Mouse (Mus musculus) lung, embryonic 16.5 days (tissue): ENCODE results near the gene E130218I03Rik. TPM values are rescaled to one million over a fixed set of nuclear protein-coding genes. Genes with fewer than 3 reads are reported as not detected.

Source experiments
- ATAC-seq: fragments of 200-750 bp; cut with Nextera tagmentation; 2 replicates; pipeline ENCODE4 v1.8.0; 2017; ENCODE audit warnings: low read depth, mild to moderate bottlenecking, moderate library complexity
- H3K27ac ChIP-seq: fragments of 300-500 bp; sonication (generic); 2 replicates; pipeline ENCODE4 v1.5.1; 2014; ENCODE audit warnings: mild to moderate bottlenecking, control low read depth, low read length
- H3K27me3 ChIP-seq: fragments of 300-500 bp; sonication (generic); 2 replicates; pipeline ENCODE4 v1.6.1; 2014; ENCODE audit warnings: low read depth, low read length, mixed read lengths; ENCODE audit not compliant: control insufficient read depth, insufficient read depth
- H3K36me3 ChIP-seq: fragments of 300-500 bp; sonication (generic); 2 replicates; pipeline ENCODE4 v1.6.1; 2014; ENCODE audit warnings: low read length; ENCODE audit not compliant: control insufficient read depth, insufficient read depth
- H3K4me1 ChIP-seq: fragments of 300-500 bp; sonication (generic); replicated peaks from 2 replicates; pipeline ENCODE4 v1.6.1; 2014; ENCODE audit warnings: low read length, mixed read lengths; ENCODE audit not compliant: control insufficient read depth, insufficient read depth
- H3K4me2 ChIP-seq: fragments of 300-500 bp; sonication (generic); 2 replicates; pipeline ENCODE4 v1.6.1; 2014; ENCODE audit warnings: low read depth, low read length, control low read depth
- H3K4me3 ChIP-seq: fragments of 300-500 bp; sonication (generic); 2 replicates; pipeline ENCODE4 v1.5.1; 2014; ENCODE audit warnings: mild to moderate bottlenecking, low read length, control low read depth
- H3K9ac ChIP-seq: fragments of 300-500 bp; sonication (generic); 2 replicates; pipeline ENCODE4 v1.6.1; 2014; ENCODE audit warnings: low read length, control low read depth
- H3K9me3 ChIP-seq: fragments of 300-500 bp; sonication (generic); 2 replicates; pipeline ENCODE4 v1.6.1; 2016; ENCODE audit warnings: low read length; ENCODE audit not compliant: control insufficient read depth
- whole genome bisulfite sequencing: fragments of 180-500 bp; shearing (Covaris S2); extraction: QIAGEN DNeasy Blood & Tissue Kit; methylation state at CpG from one replicate; pipeline ENCODE4 v1.1.7; 2014; 5-methylcytosine and 5-hydroxymethylcytosine counted together
- polyA plus RNA-seq: library from polyadenylated mRNA; unstranded; fragments of >200 nt; fragmentation: Nextera tagmentation; extraction: Ambion mirVana; gene quantifications from 2 replicates; pipeline ENCODE4 v1.2.1, GENCODE M21; 2015

E130218I03Rik gene
- polyA plus RNA-seq, 1 experiment from 2014 or later = 0.48 TPM

DNA sequence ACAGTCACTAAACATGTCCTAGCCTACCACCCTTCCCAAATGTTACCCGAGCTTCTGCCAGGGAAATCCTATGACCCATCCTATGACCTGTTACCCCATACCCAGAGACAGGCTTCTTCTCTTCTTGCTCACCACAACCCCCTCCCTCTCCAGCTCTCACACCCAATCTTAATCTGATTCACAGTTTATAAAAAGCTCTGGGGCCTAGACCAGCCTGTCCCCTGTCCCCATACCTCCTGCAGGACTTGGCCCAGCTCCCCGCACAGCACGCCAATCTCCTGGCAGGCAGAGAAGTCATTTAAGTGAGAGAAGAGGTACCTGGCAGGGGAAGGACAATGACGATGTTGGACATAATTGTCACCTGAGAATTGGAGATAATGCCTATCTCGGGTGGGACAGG is 8.6 kb upstream of the E130218I03Rik start:
- 79% methylated on average over 5 of the region's 5 CpGs for WGBS
- ATAC-seq = no peak
- H3K4me1 ChIP-seq = peaks cover 10% of the 10 kb centered on the region; the same call in 1 of the 2 replicates
- H3K9ac ChIP-seq = no peak overlapping the region
- H3K27ac ChIP-seq = no peak overlapping the region
- H3K9me3 ChIP-seq = no peaks in the 10 kb centered on the region
- H3K4me2 ChIP-seq = no peak overlapping the region
- H3K4me3 ChIP-seq = no peak overlapping the region
- no peaks in the 10 kb centered on the region for H3K36me3 ChIP-seq
- no peaks in the 10 kb centered on the region; the same call in 1 of the 2 replicates for H3K27me3 ChIP-seq

DNA sequence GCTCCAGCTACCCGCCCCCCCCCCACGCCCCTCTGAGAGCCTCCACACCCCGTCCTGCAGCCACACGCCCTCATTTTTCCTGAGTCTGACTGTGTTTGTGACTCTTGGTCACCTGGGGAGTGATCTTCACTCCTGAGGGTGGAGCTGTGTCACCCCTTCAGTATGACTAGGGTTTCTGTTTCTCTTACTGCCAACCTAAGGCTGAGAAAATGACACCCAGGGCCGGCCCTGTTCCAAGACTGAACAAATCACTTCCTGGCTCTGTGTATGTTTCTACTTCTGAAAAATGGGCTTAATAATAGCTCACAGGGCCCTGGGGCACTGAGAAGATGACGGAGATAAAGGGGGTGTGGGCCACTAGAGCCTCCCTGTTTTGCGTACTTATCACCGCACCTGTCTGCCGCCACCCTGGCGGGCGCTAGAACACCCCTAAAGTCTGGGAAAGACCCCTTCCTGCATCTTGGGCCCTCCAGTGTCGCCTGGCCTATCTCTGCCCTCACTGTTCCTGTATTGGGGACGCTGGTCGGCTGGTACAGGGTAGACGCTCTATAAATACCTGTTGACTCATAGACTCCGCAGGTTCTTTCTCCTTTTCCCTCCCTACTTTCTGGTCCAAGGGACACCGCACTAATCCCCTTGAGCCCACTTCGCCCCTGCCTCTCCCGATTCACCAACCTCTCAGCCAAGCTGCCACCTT is 5.7 kb upstream of the E130218I03Rik start:
- WGBS = 14% methylated on average over 18 of the region's 19 CpGs
- Histone ChIP-seq H3K27ac (peak overlapping the region; percentile 54), H3K36me3 (no peaks in the 10 kb centered on the region), H3K4me1 (peaks cover 10% of the 10 kb centered on the region; the same call in 1 of the 2 replicates), H3K4me2 (peak overlapping the region; percentile 51), H3K4me3 (peak overlapping the region; percentile 56), H3K9ac (peak overlapping the region; percentile 71), H3K27me3 (no peaks in the 10 kb centered on the region; the same call in 1 of the 2 replicates), H3K9me3 (no peaks in the 10 kb centered on the region)
- ATAC-seq = peak; percentile 60

DNA sequence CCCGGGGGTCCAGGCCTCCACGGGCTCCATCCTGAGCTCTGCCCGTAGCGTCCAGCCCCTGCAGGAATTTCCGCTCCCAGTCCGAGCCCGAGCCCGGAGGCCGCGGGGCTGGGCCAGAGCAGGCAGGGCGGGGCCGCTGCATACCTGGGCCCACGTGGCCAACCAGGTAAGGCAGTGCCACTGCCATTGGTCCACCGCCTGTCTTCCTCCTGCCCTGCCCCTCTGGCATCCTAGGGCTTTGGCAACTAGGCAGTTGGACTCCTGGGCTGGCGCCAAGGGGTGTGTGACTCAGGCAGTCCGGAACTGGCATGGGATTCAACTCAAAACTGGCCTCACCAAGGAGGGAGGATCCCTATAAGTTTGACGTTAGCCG is 5.2 kb upstream of the E130218I03Rik start, which contains the start of gene Cnksr1:
TSS of gene Cnksr1 (minus strand) at position 121 of the 373 bp plus-strand sequence.
- Histone ChIP-seq H3K27me3 (no peaks in the 10 kb centered on the region; the same call in 1 of the 2 replicates), H3K9ac (peak within 1 kb of the TSS; percentile 71), H3K36me3 (no peaks in the 10 kb centered on the region), H3K4me1 (peaks cover 10% of the 10 kb centered on the region; the same call in 1 of the 2 replicates), H3K27ac (peak within 1 kb of the TSS; percentile 54), H3K9me3 (no peaks in the 10 kb centered on the region), H3K4me2 (peak within 1 kb of the TSS; percentile 51), H3K4me3 (peak within 1 kb of the TSS; percentile 56)
- 1% methylated on average over 18 of the region's 18 CpGs for WGBS
- peak; percentile 97 for ATAC-seq

- no peaks in the 10 kb centered on the region for H3K9me3 ChIP-seq
- H3K4me1 ChIP-seq = peaks cover 10% of the 10 kb centered on the region; the same call in 1 of the 2 replicates
- H3K9ac ChIP-seq = peak overlapping the region; percentile 23; the same call in 1 of the 2 replicates
- ATAC-seq = peak; percentile 4; the same call in 1 of the 2 replicates
- H3K27me3 ChIP-seq = no peaks in the 10 kb centered on the region; the same call in 1 of the 2 replicates
- peak overlapping the region; percentile 56 for H3K4me3 ChIP-seq
- WGBS = 10% methylated on average over 10 of the region's 10 CpGs
- H3K4me2 ChIP-seq = peak overlapping the region; percentile 51
- H3K36me3 ChIP-seq = no peaks in the 10 kb centered on the region
- H3K27ac ChIP-seq = peak overlapping the region; percentile 15
Observed at GRCm38 (mm10) chr4:134238686-134239085, 4.8 kb upstream of the E130218I03Rik start.

DNA sequence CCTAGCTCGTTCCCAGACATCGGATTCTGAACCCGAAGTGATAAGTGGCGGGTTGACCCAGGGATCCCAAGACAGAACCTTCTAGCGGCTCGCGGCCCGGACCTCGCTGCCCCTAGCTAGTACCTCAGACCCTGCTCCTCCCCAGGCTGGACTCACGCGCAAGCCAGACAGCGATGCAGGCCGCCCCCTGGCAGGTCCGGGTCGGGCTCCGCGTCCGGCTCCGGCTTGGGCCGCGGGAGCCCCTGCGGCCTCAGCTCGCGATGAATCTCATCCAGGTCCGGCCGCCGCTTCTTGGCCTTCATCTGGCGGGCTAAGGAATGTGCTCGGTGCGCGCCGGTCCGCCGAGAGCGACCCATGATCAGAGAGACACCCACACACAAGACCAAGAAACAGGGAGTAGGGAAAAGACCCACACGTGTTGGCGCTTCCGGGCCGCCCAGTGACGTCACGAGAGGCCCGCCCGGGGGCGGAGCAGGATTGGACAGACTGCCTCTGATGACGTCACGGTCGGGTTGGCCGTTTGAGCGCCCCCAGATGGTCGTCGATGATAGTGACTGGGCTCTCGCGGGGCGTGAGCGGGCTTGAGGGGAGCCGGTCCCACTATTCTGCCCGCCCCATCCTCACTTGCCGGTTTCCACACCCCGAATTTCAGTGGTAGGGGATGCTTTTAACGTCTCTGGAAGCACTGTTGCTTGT is 1.8 kb downstream of the E130218I03Rik start, which contains the start of gene Zfp593:
TSS of gene Zfp593 (minus strand) at position 445 of the 696 bp plus-strand sequence.
- H3K4me2 ChIP-seq = peak within 1 kb of the TSS; percentile 82
- H3K27ac ChIP-seq = no peak within 1 kb of the TSS
- H3K27me3 ChIP-seq = peaks cover 22% of the 10 kb centered on the region
- peak; percentile 84 for ATAC-seq
- peaks cover 15% of the 10 kb centered on the region for H3K4me1 ChIP-seq
- H3K36me3 ChIP-seq = no peaks in the 10 kb centered on the region
- peak within 1 kb of the TSS; percentile 88 for H3K4me3 ChIP-seq
- H3K9me3 ChIP-seq = no peaks in the 10 kb centered on the region
- peak within 1 kb of the TSS; percentile 86 for H3K9ac ChIP-seq
- under 1% methylated on average over 59 of the region's 60 CpGs for WGBS

- peaks cover 20% of the 10 kb centered on the region for H3K4me1 ChIP-seq
- no peak overlapping the region for H3K4me3 ChIP-seq
- no peak overlapping the region for H3K27ac ChIP-seq
- no peaks in the 10 kb centered on the region for H3K9me3 ChIP-seq
- no peak for ATAC-seq
- H3K36me3 ChIP-seq = no peaks in the 10 kb centered on the region
- 41% methylated on average over 4 of the region's 4 CpGs for WGBS
- no peak overlapping the region for H3K4me2 ChIP-seq
- H3K27me3 ChIP-seq = peaks cover 31% of the 10 kb centered on the region
- H3K9ac ChIP-seq = no peak overlapping the region; the same call in 1 of the 2 replicates
Observed at GRCm38 (mm10) chr4:134246256-134246655, 2.8 kb downstream of the E130218I03Rik start.

DNA sequence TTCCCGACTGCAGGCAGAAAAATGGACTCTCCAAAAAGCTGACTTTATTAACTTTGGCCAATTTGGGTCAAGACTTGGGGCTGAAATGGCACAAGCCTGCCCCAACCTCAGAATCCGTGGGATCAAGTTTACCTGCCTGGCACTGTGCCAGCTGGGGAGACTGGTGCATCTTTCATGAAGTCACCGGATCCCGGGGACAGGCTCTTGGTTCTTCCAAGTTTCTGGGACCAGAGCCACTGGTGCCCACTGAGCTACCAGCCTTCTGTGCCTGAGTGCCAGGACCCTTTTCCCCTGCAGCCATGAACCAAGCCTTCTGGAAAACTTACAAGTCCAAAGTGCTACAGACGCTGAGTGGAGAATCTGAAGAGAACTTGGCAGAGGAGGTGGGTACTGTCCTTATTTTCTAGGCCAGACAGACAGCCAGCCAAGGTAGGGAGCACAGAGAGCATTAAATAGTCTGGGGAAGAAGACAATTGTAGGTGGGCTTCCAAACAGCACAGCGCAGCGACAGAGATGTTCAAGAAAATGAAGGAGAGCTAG is 3.3 kb downstream of the E130218I03Rik start, which contains the start of gene Gm30191:
TSS of gene Gm30191 (plus strand) at position 217 of the 540 bp plus-strand sequence.
- peak within 1 kb of the TSS; percentile 88 for H3K4me3 ChIP-seq
- no peak for ATAC-seq
- H3K27me3 ChIP-seq = peaks cover 37% of the 10 kb centered on the region
- peak within 1 kb of the TSS; percentile 86 for H3K9ac ChIP-seq
- H3K36me3 ChIP-seq = no peaks in the 10 kb centered on the region
- H3K4me1 ChIP-seq = peaks cover 24% of the 10 kb centered on the region
- H3K9me3 ChIP-seq = no peaks in the 10 kb centered on the region
- 68% methylated on average over 7 of the region's 7 CpGs for WGBS
- H3K4me2 ChIP-seq = peak within 1 kb of the TSS; percentile 82
- H3K27ac ChIP-seq = no peak within 1 kb of the TSS

DNA sequence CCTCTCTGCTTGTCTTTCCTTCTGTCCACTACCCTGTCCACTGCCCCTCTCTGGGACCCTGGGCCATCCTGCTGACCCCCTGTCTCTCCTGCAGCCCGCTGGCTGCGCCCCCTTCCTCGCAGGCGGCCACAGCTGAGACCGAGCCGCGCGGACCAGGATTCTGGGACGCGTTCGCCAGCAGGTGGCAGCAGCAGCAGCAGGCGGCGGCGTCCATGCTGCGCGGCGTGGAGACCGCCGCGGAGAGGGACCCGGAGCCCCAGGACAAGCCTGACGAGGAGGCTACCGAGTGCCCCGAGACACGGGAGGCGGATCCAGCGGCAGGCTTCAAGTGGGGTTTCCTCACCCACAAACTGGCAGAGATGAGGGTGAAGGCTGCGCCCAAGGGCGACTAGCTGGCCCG is 6.2 kb downstream of the E130218I03Rik start:
- Histone ChIP-seq H3K27me3 (peaks cover 59% of the 10 kb centered on the region), H3K4me1 (peaks cover 33% of the 10 kb centered on the region), H3K4me2 (peak overlapping the region; percentile 86), H3K27ac (no peak overlapping the region), H3K4me3 (peak overlapping the region; percentile 51), H3K36me3 (no peaks in the 10 kb centered on the region), H3K9me3 (no peaks in the 10 kb centered on the region), H3K9ac (peak overlapping the region; percentile 57)
- ATAC-seq = peak; percentile 67
- WGBS = under 1% methylated on average over 30 of the region's 30 CpGs
